Mouse (Mus musculus) telencephalon, adult 2 months (tissue): Measurements from ENCODE around the gene Neurl1a.

Experiments
- DNase-seq: peaks from one replicate; pipeline ENCODE4 v3.0.0-alpha.2; 2011; ENCODE audit warnings: low read depth, low spot score

Gene Neurl1a

DNA sequence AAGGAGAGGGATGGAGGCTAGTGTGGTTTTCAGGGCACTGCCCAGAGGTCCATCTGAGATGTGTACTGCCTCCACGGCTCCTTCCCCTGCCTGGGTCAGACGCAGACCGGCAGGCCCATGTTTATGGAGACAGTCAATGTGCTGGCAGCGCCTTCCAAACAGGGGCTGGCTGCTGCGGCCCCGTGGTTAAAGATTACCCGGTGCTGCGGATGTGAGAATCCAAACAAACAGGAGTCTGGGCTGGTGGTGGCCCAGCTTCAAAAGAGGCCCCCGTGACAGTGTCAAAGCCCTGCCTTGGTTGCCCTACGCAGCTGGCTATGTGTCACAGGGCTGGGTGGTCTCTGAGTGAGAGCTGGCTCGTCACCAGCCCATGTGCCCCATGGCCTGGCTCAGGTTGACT lies 69.2 kb downstream of the Neurl1a start:
- no peak for DNase-seq

GRCm38 (mm10) chr19:47248296-47248695 lies 69.7 kb downstream of the Neurl1a start:
- no peak for DNase-seq

- DNase-seq: no peak
These were observed 70.4 kb downstream of the Neurl1a start for GRCm38 (mm10) chr19:47248906-47249568.

DNA sequence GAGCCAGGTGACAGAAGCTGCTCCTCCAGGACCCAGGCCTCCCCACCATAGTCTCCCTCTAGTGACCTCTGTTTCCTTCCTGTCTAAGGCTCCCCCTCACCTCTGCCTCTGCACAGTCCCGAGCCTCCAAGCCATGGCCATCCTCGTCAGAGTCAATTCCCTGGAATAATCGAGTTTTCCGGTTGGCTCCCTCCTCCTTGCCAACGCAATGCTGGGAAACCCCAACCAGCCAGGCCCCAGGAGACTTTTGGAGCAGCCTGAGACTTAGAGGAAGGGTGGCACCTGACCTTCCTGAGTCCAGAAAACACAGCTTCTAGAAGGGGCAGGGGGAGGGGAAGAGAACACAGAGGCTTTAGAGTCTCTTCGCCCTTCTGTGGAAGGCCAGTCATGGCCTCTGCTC lies 72.3 kb downstream of the Neurl1a start:
- DNase-seq: no peak

GRCm38 (mm10) chr19:47253053-47253628 lies 74.5 kb downstream of the Neurl1a start:
- DNase-seq: no peak

DNA sequence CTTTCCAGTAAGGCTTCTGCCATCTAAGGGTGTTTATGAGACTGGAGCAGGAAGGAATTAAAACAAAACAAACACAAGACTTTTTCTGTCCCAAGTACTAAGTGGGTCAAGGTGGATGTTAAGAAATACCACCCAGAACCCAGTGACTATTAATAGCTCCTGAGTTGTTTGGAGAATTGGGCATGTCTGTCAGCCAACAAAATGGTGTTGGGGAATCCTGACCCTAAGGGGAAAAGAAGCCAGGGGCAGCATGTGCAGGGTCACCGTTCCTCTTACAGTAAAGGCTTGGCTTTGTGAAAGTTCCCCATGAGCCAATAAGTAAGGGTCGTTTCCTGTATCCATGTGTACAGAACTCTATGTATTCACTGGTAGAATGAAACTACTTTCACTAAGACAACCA lies 76.4 kb downstream of the Neurl1a start:
- DNase-seq: no peak

GRCm38 (mm10) chr19:47255919-47256318 lies 77.3 kb downstream of the Neurl1a start:
- DNase-seq: no peak

- no peak for DNase-seq
These were observed 81.0 kb downstream of the Neurl1a start for GRCm38 (mm10) chr19:47259581-47259980.

- peak; percentile 80 for DNase-seq
These were observed 82.6 kb downstream of the Neurl1a start for GRCm38 (mm10) chr19:47261196-47261595.

GRCm38 (mm10) chr19:47263621-47264020 lies 85.0 kb downstream of the Neurl1a start:
- no peak for DNase-seq

GRCm38 (mm10) chr19:47264322-47265092 lies 85.9 kb downstream of the Neurl1a start:
- no peak for DNase-seq

- DNase-seq: no peak
These were observed 87.6 kb downstream of the Neurl1a start for GRCm38 (mm10) chr19:47266070-47266801.

DNA sequence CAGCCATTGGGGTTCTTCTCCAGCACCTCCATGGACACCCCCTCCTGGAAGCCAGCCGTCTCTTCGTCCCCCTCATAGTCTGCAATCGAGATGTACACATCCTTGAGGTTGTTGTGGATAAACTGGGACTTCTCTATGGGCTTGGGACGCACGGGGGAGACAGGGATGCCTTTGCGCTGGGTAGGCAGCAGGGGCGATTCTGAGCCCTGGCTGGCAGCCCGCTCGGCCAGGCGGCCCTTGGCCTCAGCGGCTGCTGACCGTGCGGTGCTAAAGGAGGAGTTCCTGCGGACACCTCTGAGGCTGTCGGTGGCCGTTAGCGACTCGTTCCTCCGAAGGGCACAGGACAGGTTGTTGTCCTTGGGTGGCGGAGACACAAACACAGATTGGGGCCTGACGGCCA lies 88.4 kb downstream of the Neurl1a start:
- no peak for DNase-seq

GRCm38 (mm10) chr19:47269729-47270128 lies 91.1 kb downstream of the Neurl1a start:
- no peak for DNase-seq

DNA sequence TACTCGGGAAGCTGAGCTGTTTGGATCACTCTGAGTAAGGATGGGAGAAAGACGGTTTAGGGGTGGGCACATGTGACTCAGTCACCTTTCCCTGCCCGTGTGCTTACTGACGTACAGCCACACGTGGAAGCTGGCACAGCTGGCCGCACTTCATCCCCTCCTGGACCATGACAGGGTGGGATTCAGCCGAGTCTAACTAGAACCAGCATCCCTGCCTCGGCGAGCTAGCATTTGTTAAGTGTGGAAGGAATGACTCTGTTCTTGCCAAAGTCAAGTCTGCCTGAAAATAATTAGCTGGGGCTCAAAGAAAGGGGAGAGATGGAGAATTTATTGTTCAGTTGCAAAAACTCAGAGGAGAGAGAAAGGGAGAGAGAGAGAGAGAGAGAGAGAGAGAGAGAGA lies 91.9 kb downstream of the Neurl1a start:
- no peak for DNase-seq

DNA sequence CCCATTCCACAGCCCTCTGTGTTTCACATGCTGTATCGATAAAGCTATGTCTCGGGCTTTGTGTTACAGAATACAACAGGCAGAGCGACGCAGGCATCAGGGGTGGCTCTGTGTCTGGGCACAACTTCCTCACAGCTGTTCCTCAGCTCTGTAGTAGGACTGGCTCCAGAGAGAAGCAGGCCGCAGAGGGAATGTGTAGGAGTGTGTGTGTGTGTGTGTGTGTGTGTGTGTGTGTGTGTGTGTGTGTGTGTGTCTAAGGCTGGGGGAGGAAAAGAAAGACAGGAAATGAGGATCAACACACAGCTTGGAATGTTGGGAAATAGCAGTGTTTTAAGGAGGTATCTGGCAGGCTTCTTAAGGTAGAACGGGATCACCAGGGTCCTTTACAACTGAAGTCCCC lies 98.1 kb downstream of the Neurl1a start:
- DNase-seq: peak; percentile 79

DNA sequence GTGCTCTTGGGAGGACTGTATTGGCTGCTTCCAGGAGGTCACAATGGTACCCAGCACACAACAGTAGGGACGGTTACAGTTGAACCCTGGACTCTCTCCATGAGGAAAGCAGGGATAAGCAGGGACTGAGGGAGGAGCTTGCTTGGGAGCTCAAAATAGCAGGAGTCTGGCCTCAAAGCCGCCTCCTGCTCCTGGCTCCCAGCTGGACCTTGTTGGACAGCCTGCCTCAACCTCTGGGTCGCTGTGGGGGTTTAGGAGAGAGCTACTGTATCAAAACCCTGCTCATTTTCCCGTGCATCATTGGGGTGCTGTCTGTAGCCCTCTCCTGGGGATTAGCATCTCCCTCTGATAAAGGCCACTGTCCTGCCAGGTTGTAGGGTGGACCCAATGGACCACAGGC lies 100.8 kb downstream of the Neurl1a start:
- no peak for DNase-seq

DNA sequence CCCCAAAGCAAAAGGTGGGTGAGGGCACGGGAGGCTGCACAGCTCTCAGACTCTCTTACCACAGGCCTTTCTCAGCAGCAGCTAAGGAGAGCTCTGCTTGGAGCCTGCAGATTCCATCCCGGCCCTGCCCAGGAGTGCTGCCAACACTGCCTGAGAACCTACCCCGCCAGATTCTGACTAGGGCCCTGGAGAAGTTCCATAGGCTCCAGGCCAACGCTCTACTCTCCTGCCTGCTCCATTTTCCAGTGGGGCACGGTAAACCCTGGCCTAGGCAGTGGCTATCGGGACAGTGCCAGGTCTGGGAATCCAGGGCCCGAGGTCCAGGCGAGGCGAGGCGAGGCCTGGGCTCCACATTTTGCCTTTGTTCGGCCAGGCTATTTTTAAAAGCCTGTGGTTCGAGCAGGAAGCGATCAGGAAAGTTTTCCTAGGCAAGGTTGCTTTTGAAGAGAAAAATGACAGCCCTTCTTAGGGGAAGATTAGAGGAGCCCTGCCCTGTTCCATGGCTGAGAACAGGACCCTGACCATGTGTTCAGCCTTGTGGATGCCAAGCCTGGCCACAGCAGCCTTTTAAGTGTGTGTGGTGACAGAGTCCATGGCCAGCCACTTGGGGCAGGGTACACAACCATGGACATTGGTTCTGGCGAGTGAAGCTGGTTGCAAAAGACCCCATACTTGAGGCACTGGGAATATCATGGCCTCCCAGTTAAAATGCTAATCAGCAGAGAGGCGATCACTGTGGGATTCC lies 101.3 kb downstream of the Neurl1a start:
- DNase-seq: peak; percentile 73

GRCm38 (mm10) chr19:47280894-47281293 lies 102.3 kb downstream of the Neurl1a start:
- no peak for DNase-seq

DNA sequence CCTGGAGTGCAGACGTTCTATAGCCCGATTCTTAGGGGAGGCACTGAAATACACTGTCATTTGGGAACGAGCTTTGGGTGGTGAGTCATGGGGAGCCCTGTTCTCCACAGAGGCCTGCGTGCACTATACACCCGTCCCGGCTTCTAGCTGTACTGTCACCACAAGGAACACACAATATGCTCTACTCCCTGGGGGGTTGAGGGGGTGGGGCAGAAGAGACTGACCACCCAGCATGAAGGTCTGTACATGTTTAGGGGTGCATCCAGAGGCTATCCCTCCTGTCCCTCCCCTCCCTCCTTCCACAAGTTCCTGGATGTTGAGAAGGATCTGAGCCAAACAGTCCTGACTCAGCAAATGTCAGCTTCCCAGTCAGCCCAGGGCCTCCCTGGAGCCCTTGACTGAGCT lies 103.4 kb downstream of the Neurl1a start:
- DNase-seq: no peak

DNA sequence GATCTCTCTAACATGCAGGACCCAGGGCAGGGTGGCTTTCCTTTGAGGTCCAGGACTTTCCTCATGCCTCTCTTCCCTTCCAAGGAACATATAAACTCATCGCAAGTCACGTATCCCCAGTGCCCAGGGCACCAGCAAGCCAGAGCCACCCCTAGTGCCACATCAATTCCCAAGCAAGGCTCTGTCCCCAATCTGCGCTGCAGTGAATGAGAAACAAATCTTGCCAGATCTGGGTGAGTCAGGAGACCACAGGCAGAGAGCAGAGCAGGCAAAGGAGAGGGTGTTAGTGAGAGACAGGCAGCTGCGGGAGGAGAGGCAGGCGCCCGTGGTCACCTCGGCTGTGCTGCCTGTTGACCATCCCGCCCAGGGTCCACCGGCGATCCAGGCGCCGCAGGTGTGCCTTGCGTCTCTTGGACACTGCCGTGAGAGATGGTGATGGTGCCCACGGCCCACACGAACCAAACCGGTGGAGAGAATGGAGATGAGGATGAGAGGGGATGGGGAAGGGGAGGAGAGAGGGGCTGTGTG lies 104.1 kb downstream of the Neurl1a start:
- DNase-seq: no peak
